Mouse (Mus musculus) heart, postnatal 0 days (tissue): ENCODE results near the gene Ildr2.

ENCODE experiments used
- CTCF ChIP-seq: IDR thresholded peaks from 2 replicates; pipeline ENCODE4 v1.5.1; 2016; ENCODE audit warnings: antibody characterized with exemption, control low read depth, low read depth
- EP300 ChIP-seq: IDR thresholded peaks from 2 replicates; pipeline ENCODE4 v1.6.1; 2016; ENCODE audit warnings: antibody characterized with exemption, low read depth

GRCm38 (mm10) chr1:166293086-166293485 lies 39.1 kb downstream of the Ildr2 start:
- TF ChIP-seq CTCF (no peak), EP300 (no peak)
